In the genomic region with DNA sequence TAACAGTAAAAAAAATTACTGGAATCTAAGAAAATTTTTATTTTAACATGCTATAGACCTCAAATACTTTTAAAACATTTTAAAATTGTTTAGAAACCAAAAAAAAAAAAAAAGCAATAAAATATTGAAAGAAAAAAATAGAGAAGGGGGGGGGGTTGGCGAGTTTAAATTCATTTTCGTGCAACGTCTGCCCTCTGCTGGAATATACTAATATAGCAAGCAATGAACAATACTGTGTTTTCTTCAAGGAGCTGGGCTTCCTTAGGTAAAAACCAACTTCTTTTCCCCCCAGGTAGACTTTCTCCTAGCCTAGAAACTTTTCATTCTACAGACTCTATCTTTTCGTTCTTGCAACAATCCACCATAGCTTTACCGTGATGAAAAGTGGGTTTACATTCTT, we compare ENCODE assay signal across 12 mouse cellular contexts. TPM values are rescaled to one million over a fixed set of nuclear protein-coding genes. Genes with fewer than 3 reads are reported as not detected.
DNase-seq lines count a peak whose midpoint lies in the region; ATAC-seq lines count a peak whose summit lies in the region.
"Had no signal": no experiment of that assay in that cellular context is flagged by ENCODE, and none has a peak within 500 bp of the region (broad histone marks: within the 10 kb centered on the region; RNA-seq: fewer than 3 reads in every experiment).

No protein-coding gene starts in this region.

- no peaks in the 10 kb centered on the region for H3K9me3 ChIP-seq in forebrain, embryonic 14.5 days (replicated peaks; ENCODE audit: control insufficient read depth, low read length)
- no peaks in the 10 kb centered on the region for H3K9me3 ChIP-seq in forebrain, embryonic 16.5 days (ENCODE audit: control insufficient read depth, low read length)
- H3K9me3 ChIP-seq: G1E; stomach, embryonic 15.5 days had no signal

- 9% methylated on average over 5 of the region's 5 CpGs for WGBS in forebrain, embryonic 14.5 days
- WGBS in forebrain, embryonic 16.5 days: 14% methylated on average over 5 of the region's 5 CpGs

- no peak overlapping the region for H3K27ac ChIP-seq in forebrain, embryonic 14.5 days (ENCODE audit: low read depth, low read length)
- H3K27ac ChIP-seq in forebrain, embryonic 16.5 days (ENCODE audit: low read length): no peak overlapping the region
- H3K27ac ChIP-seq: stomach, embryonic 15.5 days had no signal

- H3K4me2 ChIP-seq in forebrain, embryonic 14.5 days (ENCODE audit: low read length): no peak overlapping the region
- H3K4me2 ChIP-seq in forebrain, embryonic 16.5 days (ENCODE audit: low read length): no peak overlapping the region
- H3K4me2 ChIP-seq: heart, embryonic 11.5 days; stomach, embryonic 15.5 days had no signal

- intact Hi-C loops in left cerebral cortex, postnatal 14 days (cut with DNase I): loop anchor here (2.0 to 10.0 kb wide), 7 partner anchors 103 to 975 kb away; no protein-coding TSS in a partner anchor

- peak; percentile 71 for DNase-seq in forebrain, embryonic 14.5 days (ENCODE audit: low spot score)
- peak; percentile 57 to 69 for DNase-seq in left cerebral cortex, postnatal 14 days (ENCODE audit: low spot score in 2 of 2)
- no peak for DNase-seq in left cerebral cortex, adult 8-10 months (ENCODE audit: low spot score in 2 of 2)
- DNase-seq in ZHBTc4 (ENCODE audit: low read depth, low spot score): peak; percentile 18
- peak; percentile 45 for DNase-seq in lung, postnatal 36 days
- no peak for DNase-seq in frontal cortex, postnatal 14 days (ENCODE audit: low spot score in 2 of 2)
- DNase-seq in spleen, postnatal 4 days (ENCODE audit: low spot score in 2 of 2): no peak
- DNase-seq: cerebellum, adult 2 months had no signal

- peaks cover 3% of the 10 kb centered on the region; the same call in 1 of the 2 replicates for H3K4me1 ChIP-seq in forebrain, embryonic 14.5 days (ENCODE audit: control insufficient read depth, insufficient read depth, low read length)
- peaks cover 15% of the 10 kb centered on the region for H3K4me1 ChIP-seq in forebrain, embryonic 16.5 days (replicated peaks; ENCODE audit: control insufficient read depth, insufficient read depth, low read length)
- H3K4me1 ChIP-seq: stomach, embryonic 15.5 days had no signal

- no peak overlapping the region for H3K9ac ChIP-seq in forebrain, embryonic 14.5 days (ENCODE audit: low read length)
- no peak overlapping the region for H3K9ac ChIP-seq in forebrain, embryonic 16.5 days (replicated peaks; ENCODE audit: low read depth, low read length)
- H3K9ac ChIP-seq: stomach, embryonic 15.5 days had no signal

- H3K36me3 ChIP-seq in forebrain, embryonic 14.5 days (ENCODE audit: control insufficient read depth, insufficient read depth, low read length): no peaks in the 10 kb centered on the region
- no peaks in the 10 kb centered on the region for H3K36me3 ChIP-seq in forebrain, embryonic 16.5 days (ENCODE audit: control insufficient read depth, insufficient read depth)
- H3K36me3 ChIP-seq: stomach, embryonic 15.5 days had no signal

- ATAC-seq in forebrain, embryonic 14.5 days: no peak
- ATAC-seq in forebrain, embryonic 16.5 days: no peak

- H3K27me3 ChIP-seq in forebrain, embryonic 14.5 days (replicated peaks; ENCODE audit: control insufficient read depth, insufficient read depth, low read length): no peaks in the 10 kb centered on the region
- no peaks in the 10 kb centered on the region for H3K27me3 ChIP-seq in forebrain, embryonic 16.5 days (replicated peaks; ENCODE audit: control insufficient read depth, insufficient read depth, low read length)
- H3K27me3 ChIP-seq: stomach, embryonic 15.5 days had no signal

- no peak overlapping the region for H3K4me3 ChIP-seq in forebrain, embryonic 14.5 days (ENCODE audit: low read depth, low read length)
- H3K4me3 ChIP-seq in forebrain, embryonic 16.5 days (replicated peaks; ENCODE audit: low read length): no peak overlapping the region
- H3K4me3 ChIP-seq: stomach, embryonic 15.5 days had no signal

RNA-seq across cellular contexts. Expression of a gene that starts 18.3 kb away (rescaled TPM):
- 1.1 and 1.3 TPM in 2 replicates for polyA plus RNA-seq in forebrain, embryonic 14.5 days (2014; fragmentation: Nextera tagmentation; extraction: Ambion mirVana)
- 1.2 and 1.4 TPM in 2 replicates for polyA plus RNA-seq in forebrain, embryonic 16.5 days (2015; fragmentation: Nextera tagmentation; extraction: Ambion mirVana)
- total RNA-seq in left cerebral cortex, postnatal 14 days (2021): 1 to 10 TPM; 2.1 to 2.9 TPM
- 1 to 10 TPM; 3.0 to 5.8 (median 4.6) TPM for total RNA-seq in left cerebral cortex, adult 8-10 months (2022)

RNA-seq across cellular contexts. Expression of a gene that starts 36.4 kb away (rescaled TPM):
- polyA plus RNA-seq in forebrain, embryonic 14.5 days (2014; fragmentation: Nextera tagmentation; extraction: Ambion mirVana): 7.1 and 8.4 TPM in 2 replicates
- 8.8 and 9.2 TPM in 2 replicates for polyA plus RNA-seq in forebrain, embryonic 16.5 days (2015; fragmentation: Nextera tagmentation; extraction: Ambion mirVana)
- 10 to 100 TPM; 12.0 to 15.3 TPM for total RNA-seq in left cerebral cortex, postnatal 14 days (2021)
- total RNA-seq in left cerebral cortex, adult 8-10 months (2022): 10 to 100 TPM; 14.1 to 17.3 (median 16.5) TPM

RNA-seq across cellular contexts. Expression of a gene that starts 53.9 kb away (rescaled TPM):
- polyA plus RNA-seq in forebrain, embryonic 14.5 days (2014; fragmentation: Nextera tagmentation; extraction: Ambion mirVana): 0.61 and 1.2 TPM in 2 replicates
- 1.3 and 1.8 TPM in 2 replicates for polyA plus RNA-seq in forebrain, embryonic 16.5 days (2015; fragmentation: Nextera tagmentation; extraction: Ambion mirVana)
- total RNA-seq in left cerebral cortex, postnatal 14 days (2021): 1 to 10 TPM; 3.3 to 3.6 TPM
- total RNA-seq in left cerebral cortex, adult 8-10 months (2022): 1 to 10 TPM; 3.6 to 5.1 (median 4.2) TPM
- total RNA-seq: G1E had no signal
- polyA plus RNA-seq: G1E had no signal

Comparison
In these comparisons a context has a peak if more than half of its experiments do, and no peak if none do; other contexts are left out.
1. DNase-seq: peak in forebrain, embryonic 14.5 days (single experiment), left cerebral cortex, postnatal 14 days (2 of 2), ZHBTc4 (single experiment) and lung, postnatal 36 days (single experiment); none in left cerebral cortex, adult 8-10 months (0 of 2), frontal cortex, postnatal 14 days (0 of 2) and spleen, postnatal 4 days (0 of 2).